Mouse (Mus musculus) layer of hippocampus, postnatal 25 days (tissue): ENCODE measurements around the gene Fkbp7. TPM values are rescaled to one million over a fixed set of nuclear protein-coding genes. Genes with fewer than 3 reads are reported as not detected.
A peak's percentile ranks its signal among the peaks of the same experiment; 100 is the strongest.
"Not testable (repeated sequence)": the region's sequence is repeated elsewhere in the genome, so short reads cannot be mapped to it uniquely, and the experiment has no call there.

Source experiments
- DNase-seq, 2 experiments: peaks; one replicate each; pipeline ENCODE4 v3.0.0; 2022; ENCODE audit warnings: mixed read lengths in 2 of 2, low spot score in 1 of 2; ENCODE audit errors: extremely low spot score in 1 of 2
- total RNA-seq, 2 experiments: library from RNA; stranded (reverse); gene quantifications; 2 replicates each; pipeline ENCODE4 v1.2.3; 2021

Fkbp7 gene
- total RNA-seq, 2 experiments from 2014 or later = 5.1 to 6.2 TPM

GRCm38 (mm10) chr2:76671641-76672040 lies 1.3 kb downstream of the Fkbp7 start:
- no peak for DNase-seq

GRCm38 (mm10) chr2:76667200-76667599 lies 5.7 kb downstream of the Fkbp7 start:
- no peak for DNase-seq

GRCm38 (mm10) chr2:76665531-76665930 lies 7.4 kb downstream of the Fkbp7 start:
- no peak for DNase-seq

- no peak for DNase-seq
Measured at GRCm38 (mm10) chr2:76659419-76659818, 13.5 kb downstream of the Fkbp7 start.

GRCm38 (mm10) chr2:76658551-76658950 lies 14.4 kb downstream of the Fkbp7 start:
- DNase-seq = no peak

GRCm38 (mm10) chr2:76655982-76656381 lies 16.9 kb downstream of the Fkbp7 start:
- DNase-seq = no peak

- no peak for DNase-seq
Measured at GRCm38 (mm10) chr2:76655444-76655843, 17.5 kb downstream of the Fkbp7 start.

GRCm38 (mm10) chr2:76654646-76655045 lies 18.3 kb downstream of the Fkbp7 start:
- no peak for DNase-seq

- no peak for DNase-seq
Measured at GRCm38 (mm10) chr2:76653070-76653469, 19.8 kb downstream of the Fkbp7 start.

GRCm38 (mm10) chr2:76648666-76649141 lies 24.2 kb downstream of the Fkbp7 start:
- no peak for DNase-seq

- DNase-seq = peak; percentile 92 to 99
Measured at GRCm38 (mm10) chr2:76647883-76648570, 24.9 kb downstream of the Fkbp7 start, which contains the start of the genes Prkra and Pjvk. Gene Prkra, minus strand, starts transcription at chr2:76648015. Gene Pjvk, plus strand, starts transcription at chr2:76648476.

- peak; percentile 6 to 19 for DNase-seq
Measured at GRCm38 (mm10) chr2:76647441-76647869, 25.5 kb downstream of the Fkbp7 start.

- no peak for DNase-seq
Measured at GRCm38 (mm10) chr2:76643801-76644200, 29.1 kb downstream of the Fkbp7 start.

GRCm38 (mm10) chr2:76639637-76640036 lies 33.3 kb downstream of the Fkbp7 start:
- DNase-seq = no peak

GRCm38 (mm10) chr2:76631600-76631999 lies 41.3 kb downstream of the Fkbp7 start:
- no peak for DNase-seq

- no peak for DNase-seq
Measured at GRCm38 (mm10) chr2:76630293-76630692, 42.6 kb downstream of the Fkbp7 start.

GRCm38 (mm10) chr2:76622316-76622715 lies 50.6 kb downstream of the Fkbp7 start:
- DNase-seq = not testable (repeated sequence)

GRCm38 (mm10) chr2:76621724-76622123 lies 51.2 kb downstream of the Fkbp7 start:
- no peak for DNase-seq

GRCm38 (mm10) chr2:76620188-76620587 lies 52.7 kb downstream of the Fkbp7 start:
- no peak for DNase-seq

- peak in 1 of 2 experiments; percentile 48 for DNase-seq
Measured at GRCm38 (mm10) chr2:76618078-76618477, 54.8 kb downstream of the Fkbp7 start.
